Mouse (Mus musculus): Measurements from ENCODE around the gene Msi2.

DNA sequence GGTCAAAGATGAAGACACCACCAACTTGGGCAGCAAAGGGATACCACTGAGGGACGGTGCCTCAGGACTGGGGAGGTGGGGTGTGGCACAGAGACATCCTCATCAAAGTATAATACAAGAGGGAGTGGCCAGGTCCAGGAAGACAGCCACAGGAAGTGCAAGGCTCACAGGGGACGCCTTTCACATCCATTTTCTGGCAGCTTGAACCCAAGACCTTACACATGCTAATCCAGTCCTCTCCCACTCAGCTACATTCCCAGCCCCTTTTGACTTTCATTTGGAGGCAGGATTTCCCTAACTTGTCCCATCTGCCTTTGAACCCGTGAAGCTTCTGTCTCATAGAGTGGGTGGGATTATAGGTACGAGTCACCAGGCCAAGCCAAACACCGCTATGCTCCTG lies 59.4 kb downstream of the Msi2 start:
- no peak for TF ChIP-seq CTCF (conservative IDR thresholded peaks at IDR 0.05; ENCODE audit: low read length)
- no peak for TF ChIP-seq POU5F1 (IDR thresholded peaks at IDR 0.05; ENCODE audit: borderline replicate concordance, low read length)

All from E14TG2a.4 (cell line).